Mouse (Mus musculus) brain, embryonic 14.5 days (tissue): ENCODE data around the gene Auts2.

ENCODE experiments used
- CTCF ChIP-seq: fragments of 200-500 bp; IDR thresholded peaks from 2 replicates; pipeline ENCODE4 v1.5.1; 2012; ENCODE audit warnings: inconsistent platforms, mild to moderate bottlenecking, moderate library complexity, borderline replicate concordance; ENCODE audit not compliant: insufficient read depth, insufficient read length; ENCODE audit errors: extremely low read depth
- POLR2A ChIP-seq: fragments of 200-500 bp; IDR thresholded peaks from 2 replicates; pipeline ENCODE4 v1.6.1; 2012; ENCODE audit warnings: mild to moderate bottlenecking, inconsistent platforms, borderline replicate concordance; ENCODE audit not compliant: poor library complexity, insufficient read depth, insufficient read length, severe bottlenecking; ENCODE audit errors: extremely low read depth

DNA sequence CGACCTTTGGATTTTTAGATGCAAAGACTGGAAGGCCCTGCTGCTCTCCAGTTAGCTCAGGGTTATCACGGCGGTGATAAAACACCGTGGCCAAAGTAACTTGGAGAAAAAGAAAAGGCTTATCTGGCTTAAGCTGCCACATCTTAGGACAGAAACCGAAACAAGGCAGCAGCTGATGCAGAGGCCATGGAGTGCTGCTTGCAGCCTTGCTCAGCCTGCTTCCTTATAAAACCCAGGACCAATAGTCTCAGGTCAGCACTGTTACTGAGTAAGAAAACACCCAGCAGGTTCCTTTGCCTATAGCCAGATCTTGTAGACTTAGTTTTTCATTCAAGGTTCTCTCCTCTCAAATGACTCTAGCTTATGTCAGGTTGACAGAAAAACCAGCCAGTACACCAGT lies 621.0 kb downstream of the Auts2 start:
- TF ChIP-seq CTCF = no peak
- TF ChIP-seq POLR2A = no peak
